Mouse (Mus musculus): ENCODE measurements at regions not wholly inside any gene's neighbourhood (a gene's known extent, or its start where the extent isn't known, plus 50 kb on each side); places are given as distances from the start of the nearest gene placed in this dataset.

- no peak for DNase-seq (ENCODE audit: extremely low spot score, low read depth, low spot score)
Measured at GRCm38 (mm10) chr1:71953292-71953691, 258.8 kb downstream of the Mreg start.

- DNase-seq (ENCODE audit: extremely low spot score, low read depth, low spot score), result no peak
Measured at GRCm38 (mm10) chr1:71949549-71949948, 262.6 kb downstream of the Mreg start.

GRCm38 (mm10) chr1:71948686-71949085, 263.4 kb downstream of the Mreg start:
- no peak for DNase-seq (ENCODE audit: extremely low spot score, low read depth, low spot score)

- DNase-seq (ENCODE audit: extremely low spot score, low read depth, low spot score), result no peak
Measured at GRCm38 (mm10) chr1:71947506-71947905, 264.6 kb downstream of the Mreg start.

DNA sequence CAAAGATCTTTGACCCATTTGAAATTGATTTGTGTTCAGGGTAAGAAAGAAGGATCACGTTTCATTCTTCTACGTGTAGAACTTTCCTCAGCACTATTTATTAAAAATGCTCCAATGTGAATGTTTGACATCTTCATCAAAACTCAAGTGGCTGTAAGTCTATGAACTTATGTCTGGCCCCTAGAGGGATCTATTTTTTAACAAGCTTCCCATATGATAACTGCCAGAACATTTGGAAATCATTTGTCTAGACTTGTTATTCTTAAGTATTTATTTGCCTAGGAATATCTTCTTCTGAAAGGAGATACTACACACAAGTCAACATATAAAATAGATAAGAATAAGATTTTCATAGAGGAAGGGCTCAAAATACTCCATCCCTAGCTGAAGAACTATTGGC, 265.2 kb downstream of the Mreg start:
- DNase-seq (ENCODE audit: extremely low spot score, low read depth, low spot score), result no peak

GRCm38 (mm10) chr1:71945070-71945469, 267.0 kb downstream of the Mreg start:
- DNase-seq (ENCODE audit: extremely low spot score, low read depth, low spot score), result no peak

- no peak for DNase-seq (ENCODE audit: extremely low spot score, low read depth, low spot score)
Measured at GRCm38 (mm10) chr1:71944531-71944930, 267.6 kb downstream of the Mreg start.

DNA sequence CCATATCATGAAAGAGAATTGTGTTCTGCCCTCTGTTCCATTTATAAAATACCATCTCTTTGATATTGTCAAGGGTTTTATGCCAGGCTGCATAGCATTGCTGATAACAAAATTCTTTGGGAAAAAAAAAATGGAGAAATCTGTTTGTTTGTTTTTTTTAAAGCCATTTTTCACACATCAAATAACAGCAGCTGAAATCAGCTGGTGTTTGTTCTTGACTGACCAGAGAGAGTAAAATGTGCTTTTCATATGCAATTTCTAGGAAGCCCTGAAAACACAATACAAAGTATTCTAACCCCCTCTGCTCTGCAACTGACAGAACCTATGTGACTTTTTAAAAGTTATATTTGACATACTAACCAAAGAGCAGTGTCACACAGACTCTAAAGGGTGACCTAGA, 270.0 kb downstream of the Mreg start:
- DNase-seq (ENCODE audit: extremely low spot score, low read depth, low spot score), result no peak

DNA sequence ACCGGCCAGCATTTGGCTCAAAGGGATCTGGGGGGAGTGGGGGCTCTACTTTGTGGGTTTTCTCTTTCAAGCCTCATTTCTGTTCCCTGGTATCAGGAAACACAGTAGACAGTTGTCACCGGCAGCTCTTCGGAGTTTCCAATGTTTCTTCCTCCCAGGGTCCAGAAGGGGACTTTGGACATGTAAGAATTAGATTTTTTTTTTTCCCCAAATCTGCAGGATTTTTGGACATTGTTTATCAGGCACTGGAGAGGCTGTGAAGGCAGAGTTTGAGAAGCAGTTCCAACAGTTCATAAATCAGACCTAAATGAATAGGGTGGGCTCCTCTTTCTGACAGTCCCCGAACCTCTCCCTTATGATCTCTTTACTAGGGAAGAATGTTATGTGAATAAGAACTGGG, 270.4 kb downstream of the Mreg start:
- DNase-seq (ENCODE audit: extremely low spot score, low read depth, low spot score), result no peak

DNA sequence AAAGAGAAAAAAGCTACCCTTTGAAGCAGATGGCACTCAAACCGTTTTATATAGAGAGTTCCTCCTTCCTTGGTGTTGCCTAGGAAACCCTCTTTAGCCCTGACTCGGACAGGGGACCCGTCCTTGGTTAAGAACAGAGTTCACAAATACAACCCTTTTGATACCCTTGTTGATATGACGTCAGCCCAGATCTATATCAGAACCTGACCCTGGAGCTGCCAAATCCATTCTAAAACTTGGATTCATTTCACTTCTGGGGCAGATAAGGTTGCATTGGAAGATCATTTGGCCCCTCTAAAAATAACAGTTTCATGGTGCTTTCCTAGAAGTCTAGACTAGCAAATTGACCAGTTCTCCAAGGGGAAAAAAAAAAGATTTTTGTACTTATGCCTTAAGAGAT, 271.2 kb downstream of the Mreg start:
- DNase-seq (ENCODE audit: extremely low spot score, low read depth, low spot score), result no peak

GRCm38 (mm10) chr1:71938323-71939007, 273.6 kb downstream of the Mreg start:
- DNase-seq (ENCODE audit: extremely low spot score, low read depth, low spot score), result no peak

DNA sequence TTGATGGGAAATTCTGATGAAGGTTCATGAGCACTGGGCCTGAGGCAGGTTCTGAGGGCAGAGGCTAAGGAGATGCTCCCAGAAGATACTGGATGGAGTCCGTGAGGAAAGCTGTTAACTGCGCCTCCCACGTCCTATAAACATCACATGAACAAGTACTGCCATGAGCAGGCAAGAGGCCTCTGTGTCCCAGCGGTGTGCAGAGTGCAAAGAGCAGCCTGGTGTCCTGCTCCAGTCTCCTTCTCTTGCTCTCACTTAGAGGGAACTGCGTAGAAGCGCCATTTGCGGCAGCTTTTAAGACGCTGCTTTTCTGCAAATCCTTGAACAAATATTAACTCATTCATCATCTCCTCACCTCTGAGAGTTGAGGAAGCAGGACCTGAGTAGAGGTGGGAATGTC, 274.2 kb downstream of the Mreg start:
- DNase-seq (ENCODE audit: extremely low spot score, low read depth, low spot score), result no peak

DNA sequence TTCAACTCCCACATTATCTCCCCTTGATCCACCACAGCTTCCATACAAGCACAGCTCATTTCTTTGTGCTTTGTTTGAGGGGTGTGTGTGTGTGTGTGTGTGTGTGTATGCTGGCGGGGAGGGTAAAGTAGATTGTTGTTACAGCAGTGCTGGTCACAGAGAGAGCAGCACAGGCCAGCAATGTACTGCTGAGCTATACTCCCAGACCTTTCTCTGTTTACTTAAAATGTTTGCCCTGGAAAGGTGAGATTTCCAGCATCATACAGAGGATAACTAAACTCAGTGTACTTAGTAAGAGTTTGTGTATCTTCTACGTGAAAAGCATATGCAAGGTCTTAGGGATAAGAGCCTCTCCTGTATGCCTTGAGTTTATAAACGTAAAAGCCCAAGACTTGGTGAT, 274.9 kb downstream of the Mreg start:
- no peak for DNase-seq (ENCODE audit: extremely low spot score, low read depth, low spot score)

- DNase-seq (ENCODE audit: extremely low spot score, low read depth, low spot score), result no peak
Measured at GRCm38 (mm10) chr1:71936501-71937129, 275.5 kb downstream of the Mreg start.

DNA sequence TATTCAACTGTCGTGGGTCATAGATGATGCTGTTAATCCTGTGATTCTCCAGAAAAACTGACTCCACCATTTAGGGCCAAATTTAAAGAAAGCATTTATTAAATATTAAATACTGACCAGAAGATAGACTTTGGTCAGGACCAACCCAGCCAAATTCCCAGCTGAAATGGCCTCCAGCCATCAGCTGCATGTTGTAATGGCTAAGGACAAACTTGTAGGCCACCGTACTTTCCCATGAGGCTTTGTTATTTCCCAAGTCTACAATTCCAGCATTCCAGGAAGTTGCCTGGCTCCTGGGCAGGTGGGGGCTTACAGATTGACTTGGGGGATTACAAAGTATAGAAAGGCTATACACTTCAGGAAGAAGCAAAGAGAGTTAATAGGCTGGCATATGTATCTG, 272.5 kb upstream of the Fn1 start:
- DNase-seq (ENCODE audit: extremely low spot score, low read depth, low spot score), result no peak

DNA sequence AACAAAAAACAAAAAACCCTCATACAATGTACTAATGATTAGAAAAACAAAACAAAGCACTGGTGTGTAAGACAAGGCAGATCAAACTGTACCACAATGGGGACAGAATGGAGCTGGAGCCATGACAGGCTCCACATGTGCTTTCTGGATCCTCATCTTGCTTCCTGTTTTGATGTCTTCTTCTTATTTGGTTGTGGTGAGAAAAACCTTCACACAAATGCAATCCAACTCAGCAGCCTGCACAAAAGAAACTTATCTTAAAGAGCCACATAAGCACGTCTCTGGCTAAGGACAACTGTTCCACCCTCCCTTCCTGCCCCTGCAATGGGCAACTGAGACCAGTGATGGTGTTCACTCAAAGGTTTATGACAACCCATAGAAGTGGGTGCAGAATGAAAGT, 271.9 kb upstream of the Fn1 start:
- no peak for DNase-seq (ENCODE audit: extremely low spot score, low read depth, low spot score)

- no peak for DNase-seq (ENCODE audit: extremely low spot score, low read depth, low spot score)
Measured at GRCm38 (mm10) chr1:71923731-71924130, 270.7 kb upstream of the Fn1 start.

DNA sequence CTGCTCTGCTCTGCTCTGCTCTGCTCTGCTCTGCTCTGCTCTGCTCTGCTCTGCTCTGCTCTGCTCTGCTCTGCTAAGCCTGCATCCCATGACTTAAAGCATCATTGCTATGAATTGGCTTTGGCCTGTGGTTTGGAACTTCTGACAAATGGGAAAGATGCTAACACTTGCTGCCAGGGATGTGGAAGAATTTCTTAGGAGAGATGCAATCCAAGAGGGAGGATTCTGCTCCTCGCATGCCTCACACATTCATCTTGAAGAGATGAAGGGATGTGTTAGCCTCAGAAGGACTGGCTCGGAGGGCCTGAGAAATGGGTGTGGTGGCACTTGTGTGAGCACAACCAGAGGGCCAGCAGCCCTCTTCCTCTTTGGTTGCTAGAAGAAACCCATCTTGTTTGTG, 268.5 kb upstream of the Fn1 start:
- no peak for DNase-seq (ENCODE audit: extremely low spot score, low read depth, low spot score)

- no peak for DNase-seq (ENCODE audit: extremely low spot score, low read depth, low spot score)
Measured at GRCm38 (mm10) chr1:71919891-71920290, 266.9 kb upstream of the Fn1 start.

GRCm38 (mm10) chr1:71917021-71917420, 264.0 kb upstream of the Fn1 start:
- DNase-seq (ENCODE audit: extremely low spot score, low read depth, low spot score), result no peak

DNA sequence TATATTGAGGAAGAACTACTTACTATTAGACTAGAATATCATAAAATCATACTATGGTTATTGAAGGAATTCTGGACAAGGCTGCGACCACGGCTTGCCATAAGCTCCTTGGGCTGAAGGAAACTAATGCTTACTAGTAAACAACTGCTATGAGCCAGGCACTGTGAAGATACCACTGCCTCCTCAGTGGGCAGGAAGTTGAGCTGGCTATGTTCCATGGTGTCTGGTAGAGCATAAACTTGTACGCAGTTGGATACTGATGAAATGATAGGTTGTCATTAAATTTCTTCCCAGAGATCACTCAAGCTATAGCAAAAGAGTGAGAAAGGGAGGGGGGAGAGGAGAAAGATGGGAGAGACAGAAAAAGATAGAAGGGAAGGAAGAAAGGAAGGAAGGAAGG, 261.4 kb upstream of the Fn1 start:
- no peak for DNase-seq (ENCODE audit: extremely low spot score, low read depth, low spot score)

- no peak for DNase-seq (ENCODE audit: extremely low spot score, low read depth, low spot score)
Measured at GRCm38 (mm10) chr1:71913221-71913620, 260.2 kb upstream of the Fn1 start.

GRCm38 (mm10) chr1:71912441-71912840, 259.4 kb upstream of the Fn1 start:
- DNase-seq (ENCODE audit: extremely low spot score, low read depth, low spot score), result no peak

Measured in hindlimb bud, embryonic 11.5 days (tissue).